Mouse (Mus musculus) heart, embryonic 13.5 days (tissue): ENCODE results near the gene Timp3. TPM values are rescaled to one million over a fixed set of nuclear protein-coding genes. Genes with fewer than 3 reads are reported as not detected.

Source experiments
- ATAC-seq: fragments of 200-750 bp; cut with Nextera tagmentation; 2 replicates; pipeline ENCODE4 v1.8.0; 2017; ENCODE audit warnings: moderate TSS enrichment; ENCODE audit not compliant: insufficient number of reproducible peaks, low FRiP score, low TSS enrichment; ENCODE audit errors: extremely low read depth
- H3K27ac ChIP-seq: fragments of 300-500 bp; sonication (generic); replicated peaks from 2 replicates; pipeline ENCODE4 v1.5.1; 2015; ENCODE audit warnings: moderate library complexity, mild to moderate bottlenecking, inconsistent platforms
- H3K27me3 ChIP-seq: fragments of 300-500 bp; sonication (generic); replicated peaks from 2 replicates; pipeline ENCODE4 v1.6.1; 2015; ENCODE audit warnings: mild to moderate bottlenecking, inconsistent platforms
- H3K36me3 ChIP-seq: fragments of 300-500 bp; sonication (generic); 2 replicates; pipeline ENCODE4 v1.6.1; 2015; ENCODE audit warnings: mild to moderate bottlenecking, inconsistent platforms
- H3K4me1 ChIP-seq: fragments of 300-500 bp; sonication (generic); 2 replicates; pipeline ENCODE4 v1.6.1; 2015; ENCODE audit warnings: inconsistent platforms
- H3K4me2 ChIP-seq: fragments of 300-500 bp; sonication (generic); 2 replicates; pipeline ENCODE4 v1.6.1; 2015; ENCODE audit warnings: inconsistent platforms, mild to moderate bottlenecking, moderate library complexity
- H3K4me3 ChIP-seq: fragments of 300-500 bp; sonication (generic); 2 replicates; pipeline ENCODE4 v1.5.1; 2015; ENCODE audit warnings: moderate library complexity, mild to moderate bottlenecking, inconsistent platforms
- H3K9ac ChIP-seq: fragments of 300-500 bp; sonication (generic); 2 replicates; pipeline ENCODE4 v1.6.1; 2015; ENCODE audit warnings: inconsistent platforms, mild to moderate bottlenecking, moderate library complexity
- H3K9me3 ChIP-seq: fragments of 300-500 bp; sonication (generic); 2 replicates; pipeline ENCODE4 v1.6.1; 2016; ENCODE audit warnings: inconsistent platforms
- WGBS: fragments of 180-500 bp; shearing (Covaris S2); methylation state at CpG from one replicate; pipeline ENCODE4 v1.1.7; 2015; ENCODE audit warnings: mixed read lengths; 5-methylcytosine and 5-hydroxymethylcytosine counted together
- polyA plus RNA-seq: library from polyadenylated mRNA; unstranded; fragments of >200 nt; fragmentation: Nextera tagmentation; extraction: Ambion mirVana; gene quantifications from 2 replicates; pipeline ENCODE4 v1.2.1, GENCODE M21; 2015

Timp3 gene
- polyA plus RNA-seq, 1 experiment from 2014 or later = 69.3 TPM

GRCm38 (mm10) chr10:86277327-86277726, 22.8 kb upstream of the Timp3 start:
- Histone ChIP-seq H3K9me3 (no peaks in the 10 kb centered on the region), H3K4me2 (no peak overlapping the region), H3K27ac (no peak overlapping the region), H3K9ac (no peak overlapping the region), H3K4me3 (no peak overlapping the region), H3K36me3 (no peaks in the 10 kb centered on the region), H3K27me3 (0 out of 2 replicates have a peak, but pooled peaks cover 10% of the 10 kb centered on the region), H3K4me1 (peaks cover 9% of the 10 kb centered on the region)
- WGBS = 74% methylated on average over 5 of the region's 5 CpGs
- no peak for ATAC-seq

DNA sequence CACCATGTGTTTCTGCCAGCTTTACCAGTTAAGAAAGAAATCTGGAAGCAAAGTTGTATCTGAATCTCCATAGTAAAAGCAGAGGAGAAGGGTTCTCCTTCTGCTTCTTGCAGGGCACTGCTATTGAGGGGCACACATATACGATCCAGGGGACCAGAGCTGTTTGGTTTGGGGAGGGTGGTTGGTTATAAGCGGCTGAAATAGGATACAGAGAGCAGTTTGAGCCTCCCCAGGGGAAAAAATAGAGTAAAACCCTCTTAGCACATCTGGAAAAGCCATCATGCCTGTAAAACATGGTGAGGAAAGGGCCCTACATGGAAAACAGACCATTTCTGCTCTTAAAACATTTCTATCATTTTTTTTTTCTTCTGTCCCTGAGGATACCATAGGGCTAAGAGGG, 21.7 kb upstream of the Timp3 start:
- no peak overlapping the region for H3K27ac ChIP-seq
- 0 out of 2 replicates have a peak, but pooled peaks cover 10% of the 10 kb centered on the region for H3K27me3 ChIP-seq
- no peaks in the 10 kb centered on the region for H3K36me3 ChIP-seq
- WGBS = 73% methylated on average over 2 of the region's 2 CpGs
- no peak overlapping the region for H3K9ac ChIP-seq
- no peaks in the 10 kb centered on the region for H3K9me3 ChIP-seq
- H3K4me3 ChIP-seq = no peak overlapping the region
- H3K4me1 ChIP-seq = peaks cover 8% of the 10 kb centered on the region
- ATAC-seq = no peak
- no peak overlapping the region for H3K4me2 ChIP-seq

- no peak for ATAC-seq
- Histone ChIP-seq H3K4me1 (no peaks in the 10 kb centered on the region), H3K4me3 (no peak overlapping the region), H3K9ac (no peak overlapping the region), H3K9me3 (no peaks in the 10 kb centered on the region), H3K36me3 (no peaks in the 10 kb centered on the region), H3K4me2 (no peak overlapping the region), H3K27ac (no peak overlapping the region), H3K27me3 (0 out of 2 replicates have a peak, but pooled peaks cover 10% of the 10 kb centered on the region)
- WGBS = 79% methylated on average over 7 of the region's 7 CpGs
Observed at GRCm38 (mm10) chr10:86279579-86280168, 20.5 kb upstream of the Timp3 start.

- no peak overlapping the region for H3K4me3 ChIP-seq
- no peaks in the 10 kb centered on the region for H3K4me1 ChIP-seq
- H3K9ac ChIP-seq = no peak overlapping the region
- H3K27me3 ChIP-seq = 0 out of 2 replicates have a peak, but pooled peaks cover 10% of the 10 kb centered on the region
- H3K9me3 ChIP-seq = no peaks in the 10 kb centered on the region
- no peak overlapping the region for H3K27ac ChIP-seq
- whole genome bisulfite sequencing = 79% methylated on average over 8 of the region's 8 CpGs
- no peak for ATAC-seq
- no peaks in the 10 kb centered on the region for H3K36me3 ChIP-seq
- H3K4me2 ChIP-seq = no peak overlapping the region
Observed at GRCm38 (mm10) chr10:86281238-86281637, 18.9 kb upstream of the Timp3 start.

GRCm38 (mm10) chr10:86286508-86286907, 13.7 kb upstream of the Timp3 start:
- Histone ChIP-seq H3K4me2 (no peak overlapping the region), H3K9ac (no peak overlapping the region), H3K27ac (no peak overlapping the region), H3K4me1 (no peaks in the 10 kb centered on the region), H3K9me3 (no peaks in the 10 kb centered on the region), H3K4me3 (no peak overlapping the region), H3K36me3 (no peaks in the 10 kb centered on the region), H3K27me3 (no peaks in the 10 kb centered on the region)
- no peak for ATAC-seq
- 82% methylated on average over 7 of the region's 7 CpGs for WGBS

DNA sequence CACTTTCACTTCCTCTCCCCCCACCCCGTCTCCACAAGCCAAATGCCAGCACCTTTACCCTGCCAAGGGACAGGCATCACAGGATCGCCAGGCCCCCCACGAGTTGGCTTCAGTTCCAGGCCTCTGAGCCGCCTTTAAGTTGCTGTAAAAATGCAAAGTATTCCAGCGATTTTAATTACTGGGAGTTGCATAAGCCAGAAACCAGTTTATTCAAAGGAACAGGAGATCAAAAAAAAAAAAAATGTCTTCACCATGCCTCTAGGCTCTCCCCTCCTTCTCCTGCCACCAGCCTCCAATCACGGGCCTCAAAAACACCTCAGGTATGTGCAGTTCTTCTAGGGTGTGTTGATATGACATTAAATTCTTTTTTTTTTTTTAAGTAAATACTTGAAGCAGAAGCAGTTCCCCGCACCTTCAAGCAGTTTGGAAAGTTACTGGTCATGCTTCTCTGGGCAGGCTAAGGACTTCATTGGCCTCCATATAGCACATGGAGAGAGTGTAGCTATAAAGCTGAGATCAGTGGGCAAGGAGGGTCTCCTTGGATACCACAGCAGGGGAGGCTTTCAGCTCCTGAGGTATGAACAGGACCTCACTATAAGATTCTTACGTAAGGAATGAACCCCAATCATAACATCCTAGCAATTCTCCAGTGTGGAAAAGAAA, 9.9 kb upstream of the Timp3 start:
- peaks cover 19% of the 10 kb centered on the region for H3K27me3 ChIP-seq
- no peaks in the 10 kb centered on the region for H3K4me1 ChIP-seq
- ATAC-seq = no peak
- H3K27ac ChIP-seq = no peak overlapping the region
- no peak overlapping the region for H3K9ac ChIP-seq
- no peak overlapping the region for H3K4me3 ChIP-seq
- WGBS = 67% methylated on average over 8 of the region's 8 CpGs
- H3K9me3 ChIP-seq = no peaks in the 10 kb centered on the region
- no peak overlapping the region for H3K4me2 ChIP-seq
- no peaks in the 10 kb centered on the region for H3K36me3 ChIP-seq

GRCm38 (mm10) chr10:86293880-86294279, 6.3 kb upstream of the Timp3 start:
- no peak overlapping the region for H3K4me3 ChIP-seq
- H3K27ac ChIP-seq = no peak overlapping the region
- no peak for ATAC-seq
- 81% methylated on average over 1 of the region's 1 CpGs for WGBS
- H3K27me3 ChIP-seq = peaks cover 41% of the 10 kb centered on the region
- H3K36me3 ChIP-seq = no peaks in the 10 kb centered on the region
- H3K4me2 ChIP-seq = no peak overlapping the region
- H3K4me1 ChIP-seq = peaks cover 11% of the 10 kb centered on the region; the same call in 1 of the 2 replicates
- no peaks in the 10 kb centered on the region for H3K9me3 ChIP-seq
- no peak overlapping the region for H3K9ac ChIP-seq

- Histone ChIP-seq H3K4me3 (no peak overlapping the region), H3K4me1 (peaks cover 11% of the 10 kb centered on the region; the same call in 1 of the 2 replicates), H3K36me3 (no peaks in the 10 kb centered on the region), H3K4me2 (no peak overlapping the region), H3K27me3 (peaks cover 41% of the 10 kb centered on the region), H3K9me3 (no peaks in the 10 kb centered on the region), H3K27ac (no peak overlapping the region), H3K9ac (no peak overlapping the region)
- WGBS = 65% methylated on average over 10 of the region's 10 CpGs
- no peak for ATAC-seq
Observed at GRCm38 (mm10) chr10:86294599-86295365, 5.4 kb upstream of the Timp3 start.

- Histone ChIP-seq H3K9ac (peak overlapping the region; percentile 77), H3K9me3 (no peaks in the 10 kb centered on the region), H3K4me2 (peak overlapping the region; percentile 71), H3K27me3 (peaks cover 41% of the 10 kb centered on the region), H3K4me1 (peaks cover 16% of the 10 kb centered on the region), H3K4me3 (peak overlapping the region; percentile 39), H3K27ac (no peak overlapping the region), H3K36me3 (no peaks in the 10 kb centered on the region)
- 22% methylated on average over 13 of the region's 13 CpGs for WGBS
- no peak for ATAC-seq
Observed at GRCm38 (mm10) chr10:86295454-86296098, 4.6 kb upstream of the Timp3 start.

GRCm38 (mm10) chr10:86296111-86296510, 4.1 kb upstream of the Timp3 start:
- H3K4me1 ChIP-seq = peaks cover 16% of the 10 kb centered on the region
- H3K27me3 ChIP-seq = peaks cover 41% of the 10 kb centered on the region
- H3K9me3 ChIP-seq = no peaks in the 10 kb centered on the region
- no peaks in the 10 kb centered on the region for H3K36me3 ChIP-seq
- 3% methylated on average over 14 of the region's 14 CpGs for WGBS
- peak overlapping the region; percentile 77 for H3K9ac ChIP-seq
- peak overlapping the region; percentile 39 for H3K4me3 ChIP-seq
- no peak for ATAC-seq
- no peak overlapping the region for H3K27ac ChIP-seq
- H3K4me2 ChIP-seq = peak overlapping the region; percentile 71

GRCm38 (mm10) chr10:86297307-86297706, 2.9 kb upstream of the Timp3 start:
- Histone ChIP-seq H3K36me3 (no peaks in the 10 kb centered on the region), H3K9me3 (no peaks in the 10 kb centered on the region), H3K4me3 (no peak overlapping the region), H3K4me2 (no peak overlapping the region), H3K27me3 (peaks cover 41% of the 10 kb centered on the region), H3K27ac (no peak overlapping the region), H3K4me1 (peaks cover 26% of the 10 kb centered on the region), H3K9ac (no peak overlapping the region)
- 76% methylated on average over 2 of the region's 2 CpGs for WGBS
- ATAC-seq = no peak
